Mouse (Mus musculus) myocyte (in vitro differentiated cells): Measurements from ENCODE around the gene Dohh.

Experiments used
- MAX ChIP-seq: IDR thresholded peaks from one replicate; pipeline ENCODE4 v1.6.1; 2011; ENCODE audit warnings: low read depth, mild to moderate bottlenecking, control low read depth
- POLR2A ChIP-seq: IDR thresholded peaks from one replicate; pipeline ENCODE4 v1.6.1; 2011; ENCODE audit warnings: low read depth, mild to moderate bottlenecking, control low read depth, moderate library complexity; ENCODE audit not compliant: insufficient read length

DNA sequence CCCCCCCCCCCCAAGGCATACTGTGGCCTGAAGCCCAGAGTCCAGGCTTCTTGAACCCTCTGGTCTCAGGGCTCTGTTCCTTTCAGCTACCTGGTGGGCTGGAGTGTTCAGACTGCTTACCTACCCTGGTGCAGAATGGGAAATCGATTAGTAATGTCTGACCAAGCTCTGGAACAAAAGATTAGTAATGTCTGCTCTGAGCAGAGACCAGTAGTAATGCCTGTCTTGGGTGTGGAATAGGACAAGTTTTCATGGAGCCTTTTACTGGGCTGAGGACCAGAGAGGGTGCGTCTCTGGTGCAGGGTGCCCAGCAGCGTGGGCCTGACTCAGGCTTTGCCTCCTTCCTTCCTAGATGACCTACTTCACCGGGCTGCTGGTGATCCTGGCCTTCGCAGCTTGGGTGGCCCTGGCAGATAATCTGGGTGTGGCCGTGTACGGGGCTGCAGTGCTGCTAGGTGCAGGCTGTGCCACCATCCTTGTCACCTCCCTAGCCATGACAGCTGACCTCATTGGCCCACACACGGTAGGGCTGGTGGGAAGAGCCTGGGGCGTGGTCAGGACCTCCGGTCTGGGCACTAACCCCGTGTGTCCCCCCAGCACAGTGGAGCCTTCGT lies 21.8 kb upstream of the Dohh start:
- TF ChIP-seq POLR2A: no peak
- TF ChIP-seq MAX: no peak
